Mouse (Mus musculus): ENCODE measurements at regions not wholly inside any gene's neighbourhood (a gene's known extent, or its start where the extent isn't known, plus 50 kb on each side); places are given as distances from the start of the nearest gene placed in this dataset.

GRCm38 (mm10) chr1:151045334-151045733 lies 52.1 kb upstream of the Hmcn1 start:
- no peak for ATAC-seq

GRCm38 (mm10) chr1:151046626-151047025 lies 53.4 kb upstream of the Hmcn1 start:
- no peak for ATAC-seq

- no peak for ATAC-seq
These were observed 56.7 kb upstream of the Hmcn1 start for GRCm38 (mm10) chr1:151049726-151050506.

GRCm38 (mm10) chr1:151050507-151050816 lies 57.2 kb upstream of the Hmcn1 start:
- no peak for ATAC-seq

- ATAC-seq: no peak
These were observed 60.0 kb upstream of the Hmcn1 start for GRCm38 (mm10) chr1:151053268-151053667.

GRCm38 (mm10) chr1:151055396-151055795 lies 62.2 kb upstream of the Hmcn1 start:
- ATAC-seq: no peak

GRCm38 (mm10) chr1:151059546-151060136 lies 66.4 kb upstream of the Hmcn1 start:
- no peak for ATAC-seq

- no peak for ATAC-seq
These were observed 71.9 kb upstream of the Hmcn1 start for GRCm38 (mm10) chr1:151065090-151065567.

GRCm38 (mm10) chr1:151066379-151067128 lies 73.3 kb upstream of the Hmcn1 start:
- ATAC-seq: no peak

- ATAC-seq: peak; percentile 34
These were observed 81.5 kb upstream of the Hmcn1 start for GRCm38 (mm10) chr1:151074508-151075314.

GRCm38 (mm10) chr1:151075541-151075940 lies 82.3 kb upstream of the Hmcn1 start:
- no peak for ATAC-seq

- peak; percentile 74 for ATAC-seq
These were observed 85.8 kb upstream of the Hmcn1 start for GRCm38 (mm10) chr1:151078909-151079522.

- ATAC-seq: no peak
These were observed 86.6 kb upstream of the Hmcn1 start for GRCm38 (mm10) chr1:151079614-151080360.

GRCm38 (mm10) chr1:151080510-151080980 lies 87.3 kb upstream of the Hmcn1 start:
- no peak for ATAC-seq

GRCm38 (mm10) chr1:151082510-151083033 lies 89.3 kb upstream of the Hmcn1 start:
- no peak for ATAC-seq

- ATAC-seq: peak; percentile 60
These were observed 90.6 kb upstream of the Hmcn1 start for GRCm38 (mm10) chr1:151083806-151084205.

- ATAC-seq: no peak
These were observed 93.0 kb upstream of the Hmcn1 start for GRCm38 (mm10) chr1:151086111-151086859.

- no peak for ATAC-seq
These were observed 94.0 kb upstream of the Hmcn1 start for GRCm38 (mm10) chr1:151087151-151087660.

GRCm38 (mm10) chr1:151087811-151088511 lies 94.4 kb upstream of the Gm47985 start:
- ATAC-seq: no peak
